Mouse (Mus musculus) liver, embryonic 14.5 days (tissue): ENCODE results near the gene Plin5. TPM values are rescaled to one million over a fixed set of nuclear protein-coding genes. Genes with fewer than 3 reads are reported as not detected.
"Not testable (repeated sequence)": the region's sequence is repeated elsewhere in the genome, so short reads cannot be mapped to it uniquely, and the experiment has no call there.

Source experiments
- ATAC-seq: fragments of 200-750 bp; cut with Nextera tagmentation; 2 replicates; pipeline ENCODE4 v1.8.0; 2017; ENCODE audit warnings: moderate number of reproducible peaks, mild to moderate bottlenecking, moderate library complexity; ENCODE audit not compliant: insufficient read depth
- DNase-seq, 3 experiments: peaks; one replicate each; pipeline ENCODE4 v3.0.0-alpha.2; 2012 to 2013; ENCODE audit warnings: low read depth in 3 of 3, low spot score in 3 of 3
- H3K27ac ChIP-seq: fragments of 300-500 bp; sonication (generic); 2 replicates; pipeline ENCODE4 v1.5.1; 2014; ENCODE audit warnings: moderate library complexity, mild to moderate bottlenecking, control low read depth, inconsistent platforms
- H3K27me3 ChIP-seq: fragments of 300-500 bp; sonication (generic); 2 replicates; pipeline ENCODE4 v1.6.1; 2014; ENCODE audit warnings: mild to moderate bottlenecking, low read length, moderate library complexity; ENCODE audit not compliant: control insufficient read depth, insufficient read depth
- H3K36me3 ChIP-seq: fragments of 300-500 bp; sonication (generic); replicated peaks from 2 replicates; pipeline ENCODE4 v1.6.1; 2014; ENCODE audit warnings: low read depth; ENCODE audit not compliant: control insufficient read depth, insufficient read depth
- H3K4me1 ChIP-seq, 2 experiments: fragments of 200-500 bp in 1 of 2; fragments of 300-500 bp in 1 of 2; sonication (generic) in 1 of 2; replicated peaks; 2 replicates each; pipeline ENCODE4 v1.6.1; 2012 to 2014; ENCODE audit warnings: antibody characterized with exemption in 1 of 2, inconsistent platforms in 1 of 2, low read length in 1 of 2; ENCODE audit not compliant: control insufficient read depth in 2 of 2, insufficient read depth in 2 of 2
- H3K4me2 ChIP-seq: fragments of 300-500 bp; sonication (generic); 2 replicates; pipeline ENCODE4 v1.6.1; 2014; ENCODE audit warnings: low read depth, mild to moderate bottlenecking, control low read depth, moderate library complexity
- H3K4me3 ChIP-seq, 2 experiments: fragments of 200-500 bp in 1 of 2; fragments of 300-500 bp in 1 of 2; sonication (generic) in 1 of 2; 2 replicates each; pipeline ENCODE4 v1.5.1; 2012 to 2014; ENCODE audit warnings: low read depth in 2 of 2, low read length in 2 of 2, mild to moderate bottlenecking in 2 of 2, control low read depth in 1 of 2, inconsistent platforms in 1 of 2, moderate library complexity in 1 of 2; ENCODE audit not compliant: insufficient read depth in 1 of 2
- H3K9ac ChIP-seq: fragments of 300-500 bp; sonication (generic); replicated peaks from 2 replicates; pipeline ENCODE4 v1.6.1; 2014; ENCODE audit warnings: mild to moderate bottlenecking, control low read depth, moderate library complexity
- H3K9me3 ChIP-seq: fragments of 300-500 bp; sonication (generic); 2 replicates; pipeline ENCODE4 v1.6.1; 2016; ENCODE audit warnings: low read length, mixed read lengths; ENCODE audit not compliant: control insufficient read depth
- CTCF ChIP-seq: IDR thresholded peaks from 2 replicates; pipeline ENCODE4 v1.5.1; 2016; ENCODE audit warnings: antibody characterized with exemption, low read depth, control low read depth
- EP300 ChIP-seq: IDR thresholded peaks from 2 replicates; pipeline ENCODE4 v1.6.1; 2016; ENCODE audit warnings: antibody characterized with exemption, low read depth
- WGBS: fragments of 180-500 bp; shearing (Covaris S2); extraction: QIAGEN DNeasy Blood & Tissue Kit; methylation state at CpG from one replicate; pipeline ENCODE4 v1.1.7; 2014; ENCODE audit not compliant: insufficient replicate concordance; 5-methylcytosine and 5-hydroxymethylcytosine counted together
- polyA plus RNA-seq, 2 experiments: library from polyadenylated mRNA; depleted of rRNA in 1 of 2; stranded (reverse) in 1 of 2; unstranded in 1 of 2; fragments of >200 nt; fragmentation: Nextera tagmentation in 1 of 2; extraction: Ambion mirVana in 1 of 2; gene quantifications; 2 replicates each; pipeline versions ENCODE4 v1.2.1 to v1.2.3; 2012 to 2014

Plin5 gene
- polyA plus RNA-seq, 2 experiments = 0.11 to 0.34 TPM

GRCm38 (mm10) chr17:56065715-56066114 lies 51.7 kb downstream of the Plin5 start:
- not testable (repeated sequence) for H3K9me3 ChIP-seq, H3K4me3 ChIP-seq, ATAC-seq, DNase-seq, H3K9ac ChIP-seq, H3K4me2 ChIP-seq, H3K27me3 ChIP-seq, H3K4me1 ChIP-seq, H3K27ac ChIP-seq
- H3K36me3 ChIP-seq = peaks cover 97% of the 10 kb centered on the region
- 77% methylated on average over 6 of the region's 6 CpGs for WGBS
- TF ChIP-seq CTCF = peak; percentile 39; the same call in 1 of the 2 replicates

GRCm38 (mm10) chr17:56062081-56062480 lies 55.3 kb downstream of the Plin5 start:
- 87% methylated on average over 7 of the region's 7 CpGs for WGBS
- no peak for TF ChIP-seq EP300
- TF ChIP-seq CTCF = no peak
- H3K4me1 ChIP-seq = no peaks in the 10 kb centered on the region
- DNase-seq (no peak), ATAC-seq (no peak)
- H3K4me2 ChIP-seq = no peak overlapping the region
- no peak overlapping the region for H3K4me3 ChIP-seq
- H3K27ac ChIP-seq = no peak overlapping the region
- no peaks in the 10 kb centered on the region for H3K9me3 ChIP-seq
- no peak overlapping the region for H3K9ac ChIP-seq
- H3K36me3 ChIP-seq = peaks cover 99% of the 10 kb centered on the region
- no peaks in the 10 kb centered on the region for H3K27me3 ChIP-seq

Other genes with a start within 250 kb of the Plin5 start
- gene Zfp119a, start 238.7 kb downstream of the Plin5 start, polyA plus RNA-seq (2012; rRNA removed) = 0.40 and 0.71 TPM in 2 replicates
- 2.1 and 2.2 TPM in 2 replicates for gene Zfp119a, start 238.7 kb downstream of the Plin5 start, polyA plus RNA-seq (2014; fragmentation: Nextera tagmentation; extraction: Ambion mirVana)
- 1.6 and 2.6 TPM in 2 replicates for gene Zfp959, start 225.5 kb downstream of the Plin5 start, polyA plus RNA-seq (2012; rRNA removed)
- gene Zfp959, start 225.5 kb downstream of the Plin5 start, polyA plus RNA-seq (2014; fragmentation: Nextera tagmentation; extraction: Ambion mirVana) = 4.1 and 4.7 TPM in 2 replicates
- 0.44 and 0.76 TPM in 2 replicates for gene Zfp119b, start 168.1 kb downstream of the Plin5 start, polyA plus RNA-seq (2012; rRNA removed)
- gene Zfp119b, start 168.1 kb downstream of the Plin5 start, polyA plus RNA-seq (2014; fragmentation: Nextera tagmentation; extraction: Ambion mirVana) = 2.1 and 2.5 TPM in 2 replicates
- 4.1 and 5.5 TPM in 2 replicates for gene Ebi3, start 165.0 kb downstream of the Plin5 start, polyA plus RNA-seq (2012; rRNA removed)
- gene Ebi3, start 165.0 kb downstream of the Plin5 start, polyA plus RNA-seq (2014; fragmentation: Nextera tagmentation; extraction: Ambion mirVana) = 3.0 and 4.5 TPM in 2 replicates
- 3.2 and 5.1 TPM in 2 replicates for gene Yju2, start 158.5 kb downstream of the Plin5 start, polyA plus RNA-seq (2012; rRNA removed)
- 5.2 and 6.4 TPM in 2 replicates for gene Yju2, start 158.5 kb downstream of the Plin5 start, polyA plus RNA-seq (2014; fragmentation: Nextera tagmentation; extraction: Ambion mirVana)
- gene Shd, start 147.1 kb downstream of the Plin5 start, polyA plus RNA-seq (2012; rRNA removed) = 0.31 and 0.83 TPM in 2 replicates
- gene Shd, start 147.1 kb downstream of the Plin5 start, polyA plus RNA-seq (2014; fragmentation: Nextera tagmentation; extraction: Ambion mirVana) = not detected in 2 replicates
- gene Fsd1, start 131.1 kb downstream of the Plin5 start, polyA plus RNA-seq (2012; rRNA removed) = 0.27 and 0.30 TPM in 2 replicates
- 0.19 and 0.33 TPM in 2 replicates for gene Fsd1, start 131.1 kb downstream of the Plin5 start, polyA plus RNA-seq (2014; fragmentation: Nextera tagmentation; extraction: Ambion mirVana)
- 1.9 and 2.0 TPM in 2 replicates for gene Stap2, start 112.0 kb downstream of the Plin5 start, polyA plus RNA-seq (2012; rRNA removed)
- gene Stap2, start 112.0 kb downstream of the Plin5 start, polyA plus RNA-seq (2014; fragmentation: Nextera tagmentation; extraction: Ambion mirVana) = 1.8 and 2.8 TPM in 2 replicates
- 15.7 TPM in 2 replicates for gene Mpnd, start 111.9 kb downstream of the Plin5 start, polyA plus RNA-seq (2012; rRNA removed)
- gene Mpnd, start 111.9 kb downstream of the Plin5 start, polyA plus RNA-seq (2014; fragmentation: Nextera tagmentation; extraction: Ambion mirVana) = 12.9 and 14.8 TPM in 2 replicates
- 28.8 and 30.0 TPM in 2 replicates for gene Sh3gl1, start 81.0 kb downstream of the Plin5 start, polyA plus RNA-seq (2012; rRNA removed)
- 32.5 and 32.9 TPM in 2 replicates for gene Sh3gl1, start 81.0 kb downstream of the Plin5 start, polyA plus RNA-seq (2014; fragmentation: Nextera tagmentation; extraction: Ambion mirVana)
- gene Chaf1a, start 77.2 kb downstream of the Plin5 start, polyA plus RNA-seq (2012; rRNA removed) = 10.8 and 14.6 TPM in 2 replicates
- 10.2 and 13.0 TPM in 2 replicates for gene Chaf1a, start 77.2 kb downstream of the Plin5 start, polyA plus RNA-seq (2014; fragmentation: Nextera tagmentation; extraction: Ambion mirVana)
- 7.3 TPM in 2 replicates for gene Ubxn6, start 42.6 kb downstream of the Plin5 start, polyA plus RNA-seq (2012; rRNA removed)
- gene Ubxn6, start 42.6 kb downstream of the Plin5 start, polyA plus RNA-seq (2014; fragmentation: Nextera tagmentation; extraction: Ambion mirVana) = 10.8 and 12.2 TPM in 2 replicates
- gene Hdgfl2, start 38.0 kb downstream of the Plin5 start, polyA plus RNA-seq (2012; rRNA removed) = 18.2 and 29.5 TPM in 2 replicates
- 26.0 and 36.0 TPM in 2 replicates for gene Hdgfl2, start 38.0 kb downstream of the Plin5 start, polyA plus RNA-seq (2014; fragmentation: Nextera tagmentation; extraction: Ambion mirVana)
- 0.01 TPM in 2 replicates for gene Plin4, start 7.8 kb downstream of the Plin5 start, polyA plus RNA-seq (2012; rRNA removed)
- gene Plin4, start 7.8 kb downstream of the Plin5 start, polyA plus RNA-seq (2014; fragmentation: Nextera tagmentation; extraction: Ambion mirVana) = 0.03 TPM in 1 of 2 replicates, not detected in the other
- gene Lrg1, start 4.4 kb upstream of the Plin5 start, polyA plus RNA-seq (2012; rRNA removed) = 0.09 and 0.10 TPM in 2 replicates
- gene Lrg1, start 4.4 kb upstream of the Plin5 start, polyA plus RNA-seq (2014; fragmentation: Nextera tagmentation; extraction: Ambion mirVana) = 0.29 and 0.67 TPM in 2 replicates
- gene Sema6b, start 22.7 kb upstream of the Plin5 start, polyA plus RNA-seq (2012; rRNA removed) = 0.92 and 1.1 TPM in 2 replicates
- 0.43 and 0.71 TPM in 2 replicates for gene Sema6b, start 22.7 kb upstream of the Plin5 start, polyA plus RNA-seq (2014; fragmentation: Nextera tagmentation; extraction: Ambion mirVana)
- gene Tnfaip8l1, start 44.9 kb upstream of the Plin5 start, polyA plus RNA-seq (2012; rRNA removed) = 1.5 and 1.8 TPM in 2 replicates
- gene Tnfaip8l1, start 44.9 kb upstream of the Plin5 start, polyA plus RNA-seq (2014; fragmentation: Nextera tagmentation; extraction: Ambion mirVana) = 2.4 and 2.7 TPM in 2 replicates
- 35.9 and 37.3 TPM in 2 replicates for gene Mydgf, start 66.3 kb upstream of the Plin5 start, polyA plus RNA-seq (2012; rRNA removed)
- 48.8 and 50.3 TPM in 2 replicates for gene Mydgf, start 66.3 kb upstream of the Plin5 start, polyA plus RNA-seq (2014; fragmentation: Nextera tagmentation; extraction: Ambion mirVana)
- 14.4 and 16.5 TPM in 2 replicates for gene Dpp9, start 101.3 kb upstream of the Plin5 start, polyA plus RNA-seq (2012; rRNA removed)
- gene Dpp9, start 101.3 kb upstream of the Plin5 start, polyA plus RNA-seq (2014; fragmentation: Nextera tagmentation; extraction: Ambion mirVana) = 11.7 and 16.6 TPM in 2 replicates
- 5.6 and 5.8 TPM in 2 replicates for gene Fem1a, start 139.2 kb upstream of the Plin5 start, polyA plus RNA-seq (2012; rRNA removed)
- 4.9 and 5.8 TPM in 2 replicates for gene Fem1a, start 139.2 kb upstream of the Plin5 start, polyA plus RNA-seq (2014; fragmentation: Nextera tagmentation; extraction: Ambion mirVana)
- gene Ticam1, start 159.2 kb upstream of the Plin5 start, polyA plus RNA-seq (2012; rRNA removed) = 4.9 and 6.8 TPM in 2 replicates
- gene Ticam1, start 159.2 kb upstream of the Plin5 start, polyA plus RNA-seq (2014; fragmentation: Nextera tagmentation; extraction: Ambion mirVana) = 3.4 and 3.8 TPM in 2 replicates
- 7.4 and 9.2 TPM in 2 replicates for gene Plin3, start 175.3 kb upstream of the Plin5 start, polyA plus RNA-seq (2012; rRNA removed)
- gene Plin3, start 175.3 kb upstream of the Plin5 start, polyA plus RNA-seq (2014; fragmentation: Nextera tagmentation; extraction: Ambion mirVana) = 24.2 and 27.2 TPM in 2 replicates
- gene Arrdc5, start 182.7 kb upstream of the Plin5 start, polyA plus RNA-seq (2012; rRNA removed) = not detected in 2 replicates
- not detected in 2 replicates for gene Arrdc5, start 182.7 kb upstream of the Plin5 start, polyA plus RNA-seq (2014; fragmentation: Nextera tagmentation; extraction: Ambion mirVana)
- gene Uhrf1, start 185.7 kb upstream of the Plin5 start, polyA plus RNA-seq (2012; rRNA removed) = 72.6 and 86.2 TPM in 2 replicates
- gene Uhrf1, start 185.7 kb upstream of the Plin5 start, polyA plus RNA-seq (2014; fragmentation: Nextera tagmentation; extraction: Ambion mirVana) = 76.0 and 90.8 TPM in 2 replicates
- 4.2 and 4.6 TPM in 2 replicates for gene Kdm4b, start 208.5 kb upstream of the Plin5 start, polyA plus RNA-seq (2012; rRNA removed)
- gene Kdm4b, start 208.5 kb upstream of the Plin5 start, polyA plus RNA-seq (2014; fragmentation: Nextera tagmentation; extraction: Ambion mirVana) = 4.5 and 6.3 TPM in 2 replicates